Mouse (Mus musculus) CD4-positive, CD25-positive, alpha-beta regulatory T cell, adult 9 weeks (primary cell): ENCODE results near the gene Kcna5. TPM values are rescaled to one million over a fixed set of nuclear protein-coding genes. Genes with fewer than 3 reads are reported as not detected.

ENCODE experiments used
- polyA plus RNA-seq: library from polyadenylated mRNA; unstranded; fragments of 100-300 nt; shearing (Covaris generic); gene quantifications from one replicate; pipeline ENCODE4 v1.2.1, GENCODE M21; 2017

Gene Kcna5
- polyA plus RNA-seq: not detected

GRCm38 (mm10) chr6:126535208-126535910 is at the start of gene Kcna5:
Kcna5 (minus strand) TSS chr6:126535412.

Other genes with a start within 250 kb of the Kcna5 start
- not detected for gene Kcna1, start 111.0 kb upstream of the Kcna5 start, polyA plus RNA-seq
- gene Kcna6, start 205.3 kb upstream of the Kcna5 start, polyA plus RNA-seq: not detected